Mouse (Mus musculus) mouse trophoblast stem cell (cell line): ENCODE data around the gene Srsf4.

Experiments used
- in situ Hi-C, 2 experiments: fragments of 300-500 bp; cut with MseI, MboI; formaldehyde crosslinking; loops; 2 replicates in 1 of 2; 3 replicates in 1 of 2; pipeline ENCODE4 v1.15.1; 2025

Gene Srsf4

GRCm38 (mm10) chr4:131914046-131914643 is 40.7 kb downstream of the Srsf4 start:
- in situ Hi-C loops = no loop called here

- in situ Hi-C loops = no loop called here
Measured at GRCm38 (mm10) chr4:131914891-131915469, 41.6 kb downstream of the Srsf4 start.

- in situ Hi-C loops = no loop called here
Measured at GRCm38 (mm10) chr4:131915821-131916328, 42.5 kb downstream of the Srsf4 start.

- in situ Hi-C loops = no loop called here
Measured at GRCm38 (mm10) chr4:131916425-131916824, 43.0 kb downstream of the Srsf4 start.

GRCm38 (mm10) chr4:131917010-131917555 is 43.7 kb downstream of the Srsf4 start:
- in situ Hi-C loops = no loop called here

- in situ Hi-C loops = no loop called here
Measured at GRCm38 (mm10) chr4:131918026-131918533, 44.7 kb downstream of the Srsf4 start.

- in situ Hi-C loops = no loop called here
Measured at GRCm38 (mm10) chr4:131918711-131919500, 45.5 kb downstream of the Srsf4 start.

GRCm38 (mm10) chr4:131919506-131920140 is 46.2 kb downstream of the Srsf4 start:
- in situ Hi-C loops = no loop called here

GRCm38 (mm10) chr4:131920141-131920594 is 46.8 kb downstream of the Srsf4 start:
- in situ Hi-C loops = no loop called here

- in situ Hi-C loops = no loop called here
Measured at GRCm38 (mm10) chr4:131920595-131921351, 47.4 kb downstream of the Srsf4 start.

GRCm38 (mm10) chr4:131921461-131922346 is 48.3 kb downstream of the Srsf4 start, which contains the start of gene Tmem200b:
Tmem200b (plus strand) TSS chr4:131921771.
- in situ Hi-C loops = no loop called here

GRCm38 (mm10) chr4:131922404-131922803 is 49.0 kb downstream of the Srsf4 start:
- in situ Hi-C loops = no loop called here

- in situ Hi-C loops = no loop called here
Measured at GRCm38 (mm10) chr4:131924096-131924810, 50.8 kb downstream of the Srsf4 start.

GRCm38 (mm10) chr4:131929146-131929545 is 55.7 kb downstream of the Srsf4 start:
- in situ Hi-C loops = no loop called here

- in situ Hi-C loops = no loop called here
Measured at GRCm38 (mm10) chr4:131939459-131939858, 66.0 kb downstream of the Srsf4 start.

- in situ Hi-C loops = no loop called here
Measured at GRCm38 (mm10) chr4:131940846-131941245, 67.4 kb downstream of the Srsf4 start.

GRCm38 (mm10) chr4:131947848-131948247 is 74.4 kb downstream of the Srsf4 start:
- in situ Hi-C loops = no loop called here

GRCm38 (mm10) chr4:131949903-131950302 is 76.5 kb downstream of the Srsf4 start:
- in situ Hi-C loops = no loop called here

- in situ Hi-C loops = no loop called here
Measured at GRCm38 (mm10) chr4:131950657-131951056, 77.2 kb downstream of the Srsf4 start.
